Mouse (Mus musculus): ENCODE results near the gene Hpd.

Gene Hpd

DNA sequence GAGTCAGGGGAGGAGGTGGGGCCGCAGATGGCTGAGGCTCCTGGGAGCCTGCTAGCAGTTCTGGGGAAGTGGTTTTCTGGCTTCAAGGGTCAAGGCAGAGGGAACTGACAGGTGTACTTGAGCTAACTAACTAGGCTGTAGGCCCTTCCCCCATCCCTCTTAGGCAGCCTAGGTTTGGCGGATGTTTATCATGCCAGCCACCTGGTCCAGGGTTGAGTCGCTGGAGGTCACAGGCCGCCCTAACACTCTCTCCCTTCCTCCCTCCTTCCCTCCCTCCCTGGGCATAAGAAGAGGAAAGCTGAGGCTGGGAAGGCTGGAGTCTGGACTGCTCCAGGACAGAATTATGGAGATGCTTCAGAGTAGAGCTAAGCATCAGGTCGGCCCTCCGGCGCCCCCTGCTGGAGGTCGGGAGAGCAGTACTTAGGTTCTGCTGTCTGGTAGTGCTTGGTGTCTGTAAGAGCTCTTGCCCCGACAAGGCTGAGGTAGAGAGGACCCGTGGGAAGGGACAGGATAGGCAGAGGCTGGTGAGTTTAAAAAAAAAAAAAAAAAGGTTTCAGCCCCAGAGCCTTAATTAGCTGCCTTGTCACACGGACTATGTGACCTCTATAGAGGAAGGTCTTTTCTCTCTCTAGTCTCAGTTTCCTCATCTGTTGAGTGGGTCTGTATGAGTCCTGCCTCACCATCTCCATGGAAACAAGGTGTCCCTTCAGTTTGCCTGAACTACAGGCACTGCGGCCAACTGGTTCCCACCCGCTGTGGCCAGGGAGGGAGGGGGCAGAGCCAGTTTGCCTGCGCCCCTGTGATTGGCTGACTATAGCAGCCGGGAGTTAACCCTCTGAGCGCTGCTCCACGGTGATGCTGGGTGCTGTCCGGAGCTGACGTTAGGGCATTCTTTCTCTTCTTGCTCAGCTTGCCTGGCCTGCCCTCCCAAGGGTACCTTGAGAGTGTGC, 32.8 kb downstream of the Hpd start:
- in situ Hi-C loops (cut with MboI; ENCODE audit: low sequenced_read_pairs) = no loop called here

DNA sequence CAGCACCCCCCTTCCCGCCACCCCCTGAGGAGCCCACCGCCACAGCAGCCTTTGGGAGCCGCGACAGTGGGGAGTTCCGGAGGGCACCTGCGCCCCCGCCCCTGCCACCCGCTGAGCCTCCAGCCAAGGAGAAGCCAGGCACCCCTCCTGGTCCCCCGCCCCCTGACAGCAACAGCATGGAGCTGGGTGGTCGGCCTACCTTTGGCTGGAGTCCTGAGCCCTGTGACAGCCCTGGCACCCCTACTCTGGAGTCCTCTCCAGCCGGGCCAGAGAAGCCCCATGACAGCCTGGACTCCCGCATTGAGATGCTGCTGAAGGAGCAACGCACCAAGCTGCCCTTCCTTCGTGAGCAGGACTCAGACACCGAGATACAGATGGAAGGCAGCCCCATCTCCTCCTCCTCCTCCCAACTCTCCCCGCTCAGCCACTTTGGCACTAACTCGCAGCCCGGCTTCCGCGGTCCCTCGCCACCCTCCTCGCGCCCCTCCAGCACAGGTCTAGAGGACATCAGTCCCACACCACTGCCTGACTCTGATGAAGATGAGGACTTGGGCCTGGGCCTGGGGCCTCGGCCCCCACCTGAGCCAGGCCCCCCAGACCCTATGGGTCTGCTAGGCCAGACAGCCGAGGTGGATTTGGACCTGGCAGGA, 34.3 kb downstream of the Hpd start:
- in situ Hi-C loops (cut with MboI; ENCODE audit: low sequenced_read_pairs) = no loop called here

DNA sequence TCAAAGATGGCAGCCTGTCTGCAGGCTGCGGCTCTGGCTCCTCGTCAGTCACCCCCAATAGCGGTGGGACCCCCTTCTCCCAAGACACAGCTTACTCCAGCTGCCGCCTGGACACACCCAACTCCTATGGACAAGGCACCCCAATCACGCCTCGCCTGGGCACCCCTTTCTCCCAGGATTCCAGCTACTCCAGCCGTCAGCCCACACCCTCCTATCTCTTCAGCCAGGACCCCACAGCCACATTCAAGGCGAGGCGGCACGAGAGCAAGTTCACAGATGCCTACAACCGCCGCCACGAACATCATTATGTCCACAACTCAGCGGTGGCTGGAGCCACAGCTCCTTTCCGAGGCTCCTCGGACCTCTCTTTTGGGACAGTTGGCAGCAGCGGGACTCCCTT, 35.0 kb downstream of the Hpd start:
- in situ Hi-C loops (cut with MboI; ENCODE audit: low sequenced_read_pairs) = no loop called here

DNA sequence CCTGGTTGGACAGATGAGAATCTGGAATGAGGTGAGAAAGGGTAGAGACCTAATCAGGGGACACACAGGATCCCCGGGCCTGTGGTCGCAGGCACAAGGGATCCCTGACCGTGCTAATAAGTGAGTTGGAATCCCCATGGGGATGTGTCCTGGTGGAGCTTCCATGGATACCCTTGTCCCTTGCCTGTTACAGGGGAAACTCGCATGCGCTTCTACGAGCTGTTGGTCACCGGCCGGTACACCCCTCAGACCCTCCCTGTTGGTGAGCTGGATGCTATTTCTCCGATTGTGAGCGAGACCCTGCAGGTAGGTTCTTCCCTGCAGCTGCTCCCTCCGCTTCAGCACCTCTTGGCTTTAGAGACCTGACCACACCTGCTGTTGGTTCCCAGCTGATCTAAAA, 36.2 kb downstream of the Hpd start:
- in situ Hi-C loops (cut with MboI; ENCODE audit: low sequenced_read_pairs) = no loop called here

DNA sequence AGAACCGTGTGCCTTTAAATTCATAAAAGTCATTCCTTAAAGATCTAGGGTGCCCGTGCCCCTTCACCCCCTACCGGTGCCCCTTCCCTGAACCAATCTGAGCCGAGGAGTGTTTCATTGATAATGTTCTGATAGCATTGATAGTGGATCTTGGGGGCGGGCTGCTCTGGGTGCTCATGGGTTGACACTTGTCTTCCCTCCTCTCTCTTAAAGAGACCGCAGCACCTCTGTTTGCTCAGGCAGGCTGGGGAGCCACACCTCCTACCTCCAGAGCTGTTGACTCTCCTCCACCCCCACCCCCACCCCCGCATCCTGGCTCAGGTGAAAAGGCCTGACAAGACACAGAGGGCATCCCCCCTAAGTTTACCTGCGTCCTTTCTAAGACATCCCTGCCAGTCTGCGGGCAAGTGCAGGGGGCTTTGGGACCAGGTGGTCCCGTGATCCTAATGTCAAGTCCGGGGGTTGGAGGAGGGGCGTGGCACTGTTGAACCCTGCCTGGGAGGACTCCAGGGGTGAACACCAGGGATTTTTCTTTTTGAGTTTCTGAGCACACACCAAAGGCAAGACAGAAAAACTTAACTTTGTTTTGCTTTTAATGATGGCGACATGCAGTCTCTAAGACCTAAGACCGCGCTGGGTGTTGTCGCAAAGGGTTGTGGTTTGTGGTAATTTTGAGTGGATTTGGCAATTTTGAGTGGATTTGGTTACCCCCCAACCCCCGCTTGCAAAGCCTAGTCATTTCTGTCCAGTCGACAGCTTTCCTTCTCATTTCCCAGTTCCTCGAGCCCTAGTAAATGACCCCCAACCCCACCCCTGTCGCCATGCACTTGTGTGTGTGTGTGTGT, 37.6 kb downstream of the Hpd start:
- in situ Hi-C loops (cut with MboI; ENCODE audit: low sequenced_read_pairs) = no loop called here

DNA sequence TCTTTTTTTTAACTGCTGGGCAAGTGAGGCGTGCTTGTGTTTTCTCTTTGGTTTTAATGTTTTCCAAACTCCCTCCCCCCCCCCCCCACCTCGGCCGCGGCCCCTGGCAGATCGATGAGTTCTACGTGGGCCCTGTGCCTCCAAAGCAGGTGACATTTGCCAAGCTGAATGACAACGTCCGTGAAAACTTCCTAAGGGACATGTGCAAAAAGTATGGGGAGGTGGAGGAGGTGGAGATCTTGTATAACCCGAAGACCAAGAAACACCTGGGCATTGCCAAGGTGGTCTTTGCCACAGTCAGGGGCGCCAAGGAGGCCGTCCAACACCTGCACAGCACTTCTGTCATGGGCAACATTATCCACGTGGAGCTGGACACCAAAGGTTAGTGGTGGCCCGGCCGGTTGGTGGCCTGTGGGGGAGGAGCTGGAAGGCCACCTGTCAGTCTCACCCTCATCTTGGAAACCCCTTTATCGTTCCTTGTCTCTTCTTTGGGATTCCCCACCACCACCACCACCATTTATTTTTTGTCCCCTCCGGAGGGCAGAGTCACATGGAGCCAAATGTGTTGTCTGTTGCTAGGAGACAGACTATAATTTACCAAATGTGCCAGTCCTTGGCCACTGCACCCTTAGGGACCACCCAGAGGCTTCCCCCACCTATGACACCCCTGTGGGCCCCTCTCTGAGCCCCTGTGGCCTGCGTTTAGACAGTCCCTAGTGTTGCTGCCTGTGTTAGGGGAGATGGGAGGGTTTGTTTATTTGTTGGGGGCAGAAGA, 38.4 kb downstream of the Hpd start:
- in situ Hi-C loops (cut with MboI; ENCODE audit: low sequenced_read_pairs) = no loop called here

DNA sequence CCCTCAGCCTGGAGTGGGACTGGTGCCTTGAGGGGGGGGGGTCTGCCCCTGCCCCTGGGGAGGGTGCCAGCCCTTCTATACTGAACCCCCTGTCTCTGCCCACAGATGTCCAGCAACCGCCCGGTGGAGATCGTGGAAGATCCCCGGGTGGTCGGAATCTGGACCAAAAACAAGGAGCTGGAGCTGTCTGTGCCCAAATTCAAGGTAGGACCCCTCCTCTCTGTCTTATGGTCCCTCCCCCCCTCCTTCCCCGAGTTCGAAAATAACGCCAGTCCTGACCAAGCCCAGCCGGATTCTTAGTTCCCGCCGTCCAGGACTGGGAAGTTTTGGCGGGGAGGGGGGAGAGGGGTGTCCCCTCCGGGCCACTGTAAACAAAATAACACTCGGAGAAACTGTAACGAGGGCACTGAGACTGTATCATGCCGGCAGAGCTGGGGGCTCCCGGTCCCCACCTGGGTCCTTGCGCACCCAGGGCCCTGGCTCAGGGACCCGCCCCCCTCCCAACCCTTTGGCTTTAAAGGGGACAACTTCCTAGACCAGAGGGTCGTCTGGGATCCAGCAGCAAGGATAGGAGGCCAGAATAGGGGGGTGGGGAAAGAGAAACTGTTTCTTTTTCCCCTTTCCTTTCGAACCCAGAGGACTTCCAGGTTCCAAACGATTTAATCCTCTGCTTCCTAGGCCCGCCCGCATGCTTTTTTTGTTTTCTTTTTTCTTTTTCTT, 39.1 kb downstream of the Hpd start:
- in situ Hi-C loops (cut with MboI; ENCODE audit: low sequenced_read_pairs) = no loop called here

DNA sequence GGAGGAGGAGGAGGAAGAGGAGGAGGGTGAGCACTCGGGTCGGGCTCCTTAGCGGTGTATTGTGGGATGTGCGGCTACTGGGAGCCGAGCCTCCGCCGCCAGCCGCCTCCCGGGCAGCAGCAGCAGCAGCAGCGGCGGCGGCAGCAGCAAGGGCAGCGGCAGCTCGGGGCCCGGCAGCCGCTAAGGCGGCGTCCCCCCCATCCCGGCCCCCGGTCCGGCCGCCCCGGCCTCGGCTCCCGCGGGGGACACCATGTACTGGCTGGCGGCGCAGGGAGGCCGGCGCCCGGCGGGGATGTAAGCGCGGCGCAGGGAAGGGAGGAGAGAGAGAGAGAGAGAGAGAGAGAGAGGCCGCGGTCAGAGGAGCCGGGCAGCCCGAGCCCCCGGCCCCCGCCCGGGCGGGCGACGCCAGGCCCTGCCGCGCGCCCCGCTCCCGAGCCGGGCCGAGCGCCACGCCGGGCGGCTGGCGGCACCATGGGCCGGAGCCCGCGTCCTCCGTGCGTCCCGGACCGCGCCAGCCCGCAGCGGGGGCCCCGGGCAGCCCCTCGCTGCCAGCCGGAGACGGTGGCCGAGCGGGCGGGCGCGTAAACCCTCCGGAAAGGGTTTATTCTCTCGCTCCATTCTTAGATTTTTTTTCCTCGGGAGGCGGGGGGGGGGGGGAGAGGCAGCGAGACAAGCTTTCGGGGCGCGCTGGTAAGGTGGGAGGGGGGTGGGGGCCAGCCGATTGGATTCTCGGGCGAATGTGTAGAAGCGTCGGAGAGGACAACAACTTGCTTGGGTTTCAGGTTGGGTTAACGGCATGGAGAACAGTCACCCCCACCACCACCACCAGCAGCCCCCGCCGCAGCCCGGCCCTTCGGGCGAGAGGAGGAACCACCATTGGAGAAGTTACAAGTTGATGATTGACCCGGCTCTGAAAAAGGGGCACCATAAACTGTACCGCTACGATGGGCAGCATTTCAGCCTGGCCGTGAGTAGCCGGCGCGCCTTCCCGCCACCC, 40.1 kb downstream of the Hpd start, which contains the start of gene Setd1b:
Gene Setd1b (plus strand): TSS at position 33 of the 997 bp plus-strand sequence.
- in situ Hi-C loops (cut with MboI; ENCODE audit: low sequenced_read_pairs) = no loop called here

DNA sequence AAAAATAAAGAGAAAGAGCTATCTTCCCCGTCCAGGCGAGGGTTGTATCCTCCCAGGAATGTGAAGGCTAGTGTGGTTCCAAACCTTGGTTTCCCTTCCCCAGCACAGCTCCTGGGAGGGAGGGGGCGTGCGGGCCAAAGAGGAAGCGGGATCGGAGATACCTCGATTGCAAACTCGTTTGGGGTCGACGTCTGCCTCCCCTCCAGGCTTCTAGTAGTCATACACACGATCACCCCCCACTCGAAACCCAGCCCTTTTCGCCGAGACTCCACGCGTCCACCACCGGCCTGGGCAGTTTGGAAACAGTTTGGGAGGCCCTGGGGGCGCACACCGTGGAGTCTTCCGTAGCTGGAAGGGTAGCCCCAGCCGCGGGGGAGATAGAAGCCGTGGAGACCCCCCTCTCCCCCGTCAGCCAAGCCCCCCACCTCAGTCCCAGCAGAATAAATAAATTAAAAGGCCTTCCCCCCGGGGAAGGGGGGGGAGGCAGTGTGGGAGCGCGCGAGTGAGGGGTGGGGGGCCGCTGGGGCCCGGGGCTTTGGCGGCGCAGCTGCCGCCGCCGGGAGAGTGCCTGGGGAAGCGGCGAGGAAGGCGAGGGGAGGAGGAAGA, 40.9 kb downstream of the Hpd start:
- in situ Hi-C loops (cut with MboI; ENCODE audit: low sequenced_read_pairs) = no loop called here

DNA sequence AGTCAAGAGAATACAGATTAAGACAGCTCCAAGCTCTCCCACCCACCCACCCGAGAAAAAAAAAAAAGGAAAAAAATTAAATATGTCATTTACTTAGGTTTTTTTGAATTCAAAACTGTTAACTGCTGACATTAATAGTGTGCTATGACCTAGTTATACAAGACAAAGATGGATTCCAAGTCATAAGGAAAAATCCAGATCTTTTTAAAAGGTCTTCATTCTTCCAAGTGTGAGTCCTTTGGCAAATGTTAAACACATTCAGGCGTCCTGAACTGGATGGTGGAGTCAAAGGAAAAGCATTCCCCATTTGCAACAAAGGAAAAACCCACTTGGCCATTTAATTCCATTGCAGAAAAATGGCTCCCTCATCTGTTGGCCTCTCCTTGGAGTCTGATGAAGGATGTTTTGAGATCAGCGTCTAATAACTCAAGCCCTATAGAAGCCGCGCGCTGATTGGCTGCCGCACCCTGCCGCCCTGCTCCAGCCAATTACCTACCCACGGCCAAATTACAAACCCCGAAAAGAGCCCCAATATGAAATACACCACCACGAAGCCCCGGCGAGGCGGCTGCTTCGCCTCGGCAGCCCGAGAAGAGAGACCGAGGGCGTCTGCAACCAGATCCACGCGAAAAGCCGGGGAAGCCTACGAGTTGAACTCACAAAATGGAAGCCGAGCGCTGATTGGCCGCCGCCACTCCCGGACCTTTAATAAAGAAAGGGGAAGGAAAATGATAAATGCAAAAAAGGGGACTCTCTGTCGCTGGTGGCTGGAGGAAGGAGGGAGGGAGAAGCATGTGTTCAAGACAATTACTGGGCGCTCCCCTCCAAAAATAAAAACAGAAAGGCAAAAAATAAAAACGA, 41.6 kb downstream of the Hpd start:
- in situ Hi-C loops (cut with MboI; ENCODE audit: low sequenced_read_pairs) = no loop called here

DNA sequence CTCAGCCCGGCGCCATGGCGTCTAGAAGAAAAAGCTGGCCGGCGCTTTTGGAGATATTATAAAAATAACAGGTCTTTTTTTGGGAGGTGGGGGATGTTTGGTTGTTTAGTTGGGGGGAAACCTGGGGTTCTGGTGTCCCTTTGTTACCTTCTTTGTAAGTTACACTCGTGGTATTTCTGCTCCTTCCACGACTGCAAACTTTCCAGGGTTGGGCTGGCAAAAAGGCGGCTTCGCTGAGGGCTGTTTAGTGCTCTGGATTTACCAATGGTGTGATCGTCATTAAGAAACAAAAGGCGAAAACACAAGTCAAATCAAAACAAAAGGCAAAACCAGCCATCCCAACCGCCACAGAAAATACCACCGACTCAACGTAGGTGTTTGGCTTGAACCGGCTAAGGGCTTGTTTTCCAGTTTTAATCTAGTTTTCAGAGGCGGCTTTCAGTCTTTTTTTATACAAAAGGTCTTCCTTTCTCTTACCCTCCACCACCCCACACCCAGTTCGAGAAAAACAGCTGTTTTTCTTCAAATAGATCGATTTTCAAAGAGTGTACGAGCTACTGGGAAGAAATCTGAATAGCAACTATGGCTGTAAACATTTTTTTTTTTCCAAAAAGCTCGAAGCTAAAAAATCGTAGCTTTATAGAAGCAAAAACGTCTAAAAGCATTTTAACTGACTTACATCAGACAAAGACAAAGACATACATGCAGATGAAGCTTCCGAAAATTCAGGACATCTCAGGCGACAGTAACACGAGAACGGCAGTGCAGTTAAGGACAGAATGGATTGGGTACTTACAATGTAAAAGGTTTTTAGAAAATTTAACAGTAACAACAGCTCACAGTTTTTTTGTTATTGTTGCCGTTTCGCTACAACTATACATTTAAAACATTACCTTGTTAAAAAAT, 42.6 kb downstream of the Hpd start:
- in situ Hi-C loops (cut with MboI; ENCODE audit: low sequenced_read_pairs) = no loop called here

DNA sequence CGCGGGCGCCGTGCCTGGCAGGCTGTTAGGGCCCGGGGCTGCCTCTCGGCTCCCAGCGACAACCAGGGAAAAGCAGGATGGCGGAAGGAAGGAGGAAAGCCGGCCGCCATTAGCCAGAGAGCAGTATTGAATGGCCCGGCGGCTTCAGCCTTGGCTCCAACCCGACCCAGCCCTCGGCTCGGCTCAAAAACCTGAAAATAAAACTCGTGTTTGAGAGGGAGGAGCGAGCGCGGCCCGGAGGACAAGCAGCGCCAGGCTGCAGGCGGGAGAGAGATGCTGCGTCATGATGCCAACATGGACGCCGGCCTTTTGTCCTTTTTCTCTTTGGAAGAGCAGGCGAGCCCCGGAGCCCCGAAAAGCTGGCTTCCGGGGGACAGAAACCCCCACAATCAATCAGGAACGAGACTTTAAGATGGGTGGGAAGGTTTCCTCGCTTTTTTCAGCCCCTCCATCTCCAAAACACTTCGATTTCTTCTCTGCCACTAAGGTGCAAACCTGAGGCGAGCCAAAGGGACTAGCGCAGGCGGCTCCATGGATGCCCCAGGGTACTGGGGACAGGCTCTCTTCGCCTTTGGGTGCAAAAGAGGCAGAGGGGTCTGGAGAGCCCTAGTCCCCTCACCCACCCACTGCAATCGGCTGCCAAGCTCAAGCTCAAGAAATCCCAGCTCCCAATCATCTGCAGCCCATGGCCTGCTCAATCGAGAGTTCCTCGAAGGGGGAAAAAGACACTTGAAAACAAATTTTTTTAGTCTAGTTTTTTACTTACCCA, 43.4 kb downstream of the Hpd start:
- in situ Hi-C loops (cut with MboI; ENCODE audit: low sequenced_read_pairs) = no loop called here

DNA sequence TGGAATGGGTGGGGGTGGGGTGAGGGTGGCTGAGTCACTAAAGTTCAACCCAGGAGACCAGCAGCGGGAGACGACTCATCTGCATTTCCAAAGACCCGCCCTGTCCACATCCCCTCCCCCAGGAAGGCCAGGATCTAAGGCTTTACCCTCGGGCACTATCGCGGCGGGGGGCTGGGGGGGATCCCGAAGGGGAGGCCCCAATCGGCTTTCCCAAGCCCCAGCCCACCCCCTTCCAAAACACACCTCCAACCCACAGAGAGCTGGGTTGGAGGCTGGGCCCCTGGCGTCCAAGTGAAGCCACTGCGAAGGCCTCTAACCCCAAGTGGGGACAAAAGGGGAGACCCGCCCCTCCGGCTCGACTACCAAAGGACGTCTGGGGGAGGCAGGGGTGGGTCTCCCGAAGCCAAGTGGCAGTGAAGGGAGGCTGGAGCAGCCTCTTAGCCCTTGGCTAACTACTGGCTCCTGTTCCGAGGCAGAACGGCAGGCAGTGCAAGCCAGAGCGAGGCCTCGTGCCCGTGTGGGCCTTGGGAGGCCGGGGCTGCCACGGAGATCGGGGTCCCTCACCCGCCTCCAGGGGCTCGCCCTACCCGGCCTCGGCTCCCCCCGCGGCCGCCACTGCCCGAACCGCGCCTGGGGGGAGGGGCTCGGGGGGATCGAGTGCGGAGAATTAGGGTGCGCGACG, 44.2 kb downstream of the Hpd start:
- in situ Hi-C loops (cut with MboI; ENCODE audit: low sequenced_read_pairs) = no loop called here

DNA sequence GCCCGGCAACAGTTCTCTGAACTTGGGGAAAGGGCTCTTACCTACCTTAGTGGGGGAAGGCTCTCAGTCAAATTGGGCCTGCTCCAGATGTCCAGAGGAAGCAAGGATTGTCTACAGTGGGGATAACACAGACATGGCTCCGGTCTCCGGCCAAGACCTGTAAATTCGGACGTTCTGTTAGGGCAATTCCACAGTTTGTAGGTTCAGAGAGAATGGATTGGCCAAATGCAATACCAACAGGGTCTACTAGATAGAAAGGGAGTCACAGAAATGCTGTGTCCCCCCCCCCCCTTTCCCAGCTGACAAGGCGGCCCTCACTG, 44.7 kb downstream of the Hpd start:
- in situ Hi-C loops (cut with MboI; ENCODE audit: low sequenced_read_pairs) = no loop called here
